Mouse (Mus musculus): ENCODE results near the gene Dcst2. TPM values are rescaled to one million over a fixed set of nuclear protein-coding genes. Genes with fewer than 3 reads are reported as not detected.
A peak's percentile ranks its signal among the peaks of the same experiment; 100 is the strongest.

The Dcst2 gene
- polyA plus RNA-seq, 1 experiment from 2014 or later: not detected

DNA sequence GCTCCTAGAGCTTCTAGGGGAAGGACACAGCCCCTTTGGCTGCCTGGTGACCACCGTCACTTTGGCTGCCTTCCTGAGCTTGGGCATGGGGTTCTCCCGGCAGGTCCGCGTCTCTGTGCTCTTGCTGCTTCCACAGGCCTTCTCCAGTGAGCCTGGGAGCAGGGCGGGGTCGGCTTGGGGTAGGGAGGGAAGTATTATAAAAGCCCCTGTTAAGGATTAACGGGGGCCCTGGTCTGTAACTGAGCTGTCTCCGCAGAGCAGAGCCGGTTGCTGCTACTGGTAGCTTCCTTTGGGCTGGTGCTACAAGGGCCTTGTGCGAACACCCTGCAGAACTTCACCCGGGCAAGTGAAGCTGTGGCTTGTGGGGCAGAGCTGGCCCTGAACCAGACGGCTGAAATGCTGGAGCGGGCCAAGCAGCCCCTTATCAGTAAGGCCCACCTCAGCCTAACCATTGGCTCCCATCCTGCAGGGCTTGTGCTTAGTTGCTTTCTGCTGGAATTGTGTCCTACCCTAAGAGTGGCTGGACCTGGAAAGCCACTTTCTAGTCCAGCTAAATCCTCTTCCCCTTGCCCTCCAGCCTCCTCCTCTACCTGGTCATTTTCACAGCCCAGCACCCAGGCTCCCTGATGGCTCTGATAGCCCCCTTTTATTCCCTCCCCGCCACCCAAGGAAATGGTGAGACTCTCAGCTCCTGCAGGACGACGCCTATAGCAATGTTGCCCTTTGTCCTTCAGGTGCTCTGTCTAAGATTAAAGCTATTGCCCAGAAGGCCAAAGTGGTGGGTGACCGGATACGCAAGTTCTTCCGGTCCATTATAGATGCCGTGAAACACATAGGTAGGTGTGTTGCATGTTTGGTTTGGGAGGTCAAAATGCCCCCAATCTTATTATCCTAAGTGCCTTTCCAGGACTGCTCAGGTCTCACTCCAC is 4.0 kb downstream of the Dcst2 start:
- Histone ChIP-seq H3K4me1 (ENCODE audit: control insufficient read depth, insufficient read depth, low read length) (no peaks in the 10 kb centered on the region), H3K9ac (ENCODE audit: low read length) (no peak overlapping the region), H3K27ac (ENCODE audit: low read length) (no peak overlapping the region), H3K27me3 (ENCODE audit: control insufficient read depth, insufficient read depth, low read length) (no peaks in the 10 kb centered on the region), H3K4me2 (ENCODE audit: low read depth, low read length) (no peak overlapping the region), H3K9me3 (replicated peaks; ENCODE audit: control insufficient read depth, low read length) (no peaks in the 10 kb centered on the region), H3K4me3 (ENCODE audit: low read length) (no peak overlapping the region), H3K36me3 (ENCODE audit: control insufficient read depth, insufficient read depth) (no peaks in the 10 kb centered on the region)
- WGBS: 65% methylated on average over 20 of the region's 20 CpGs
- no peak for ATAC-seq (replicated peaks; ENCODE audit: extremely low read depth, insufficient read depth, low FRiP score)

DNA sequence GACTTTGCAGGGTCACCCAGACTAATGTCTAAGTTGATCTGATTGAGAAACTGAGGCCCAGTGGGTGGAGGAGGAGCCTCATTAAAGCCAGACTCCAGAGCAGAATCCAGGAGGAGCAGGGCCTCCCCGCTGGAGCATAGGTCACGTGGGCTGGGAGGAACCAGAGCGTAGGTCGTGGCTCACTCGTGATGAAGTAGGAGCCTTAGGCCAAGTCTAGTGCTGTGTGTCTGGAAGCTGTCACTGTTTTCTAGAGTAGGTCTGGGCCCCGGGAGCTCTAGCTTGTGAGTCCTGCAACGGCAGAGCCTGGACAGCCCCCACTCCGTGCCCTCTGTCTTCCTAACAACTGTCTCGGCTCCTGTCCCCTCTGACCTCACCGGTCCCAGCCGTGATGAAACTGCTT is 5.6 kb downstream of the Dcst2 start:
- no peak overlapping the region for H3K4me3 ChIP-seq (ENCODE audit: low read length)
- peaks cover 2% of the 10 kb centered on the region; the same call in 1 of the 2 replicates for H3K9me3 ChIP-seq (replicated peaks; ENCODE audit: control insufficient read depth, low read length)
- no peaks in the 10 kb centered on the region for H3K36me3 ChIP-seq (ENCODE audit: control insufficient read depth, insufficient read depth)
- no peaks in the 10 kb centered on the region for H3K27me3 ChIP-seq (ENCODE audit: control insufficient read depth, insufficient read depth, low read length)
- no peak overlapping the region for H3K27ac ChIP-seq (ENCODE audit: low read length)
- no peak overlapping the region for H3K9ac ChIP-seq (ENCODE audit: low read length)
- WGBS: 51% methylated on average over 11 of the region's 11 CpGs
- H3K4me1 ChIP-seq (ENCODE audit: control insufficient read depth, insufficient read depth, low read length): no peaks in the 10 kb centered on the region
- H3K4me2 ChIP-seq (ENCODE audit: low read depth, low read length): no peak overlapping the region
- no peak for ATAC-seq (replicated peaks; ENCODE audit: extremely low read depth, insufficient read depth, low FRiP score)

DNA sequence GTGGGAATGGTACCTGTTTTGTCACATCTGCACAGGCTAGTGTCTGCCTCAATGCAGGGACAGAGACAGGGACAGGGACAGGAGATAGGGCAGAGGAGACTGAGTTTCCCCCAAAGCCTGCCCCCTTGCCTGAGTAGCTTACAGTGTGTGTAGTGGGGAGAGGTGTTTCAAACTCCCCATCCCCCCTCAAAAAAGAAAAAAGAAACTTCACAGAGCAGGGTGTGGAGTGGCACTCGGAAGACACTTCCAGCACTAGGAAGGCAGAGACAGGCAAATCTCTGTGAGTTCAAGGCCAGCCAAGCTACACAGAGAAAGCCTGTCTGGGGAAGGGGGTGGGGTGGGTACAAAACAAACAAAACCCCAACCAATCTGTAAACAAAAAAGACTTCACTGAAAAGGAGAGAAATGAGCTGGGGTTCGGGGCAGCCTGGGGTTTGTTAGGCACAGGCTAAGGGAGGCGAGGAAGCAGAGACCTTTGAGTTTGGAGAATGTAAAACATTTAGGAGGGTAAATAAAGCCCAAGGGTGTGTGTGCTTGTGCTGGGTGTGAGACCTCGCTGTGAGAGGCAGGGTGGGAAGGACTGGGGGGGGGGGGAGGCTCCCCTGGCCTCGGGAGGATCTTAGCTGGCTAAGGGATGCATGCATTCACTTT is 11.9 kb downstream of the Dcst2 start:
- ATAC-seq (replicated peaks; ENCODE audit: extremely low read depth, insufficient read depth, low FRiP score): no peak

DNA sequence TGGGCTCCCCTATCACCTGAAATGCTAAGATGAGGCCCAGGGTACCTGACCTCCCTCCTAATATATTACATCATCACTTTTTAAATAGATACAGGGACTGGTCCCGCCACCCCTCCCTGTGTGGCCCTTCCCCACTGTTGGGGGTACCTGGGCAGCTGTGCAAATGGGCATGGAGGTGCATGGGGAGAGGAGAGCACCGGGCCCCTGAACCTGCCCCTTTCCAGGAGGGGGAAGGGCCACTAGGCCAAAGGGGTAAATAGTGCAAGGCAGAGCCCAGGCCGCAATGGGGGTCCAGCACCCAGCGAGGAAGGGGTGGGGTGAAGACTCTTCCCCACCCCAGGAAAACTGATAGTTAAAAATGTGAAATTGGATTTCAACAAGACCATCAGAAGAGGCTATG is 16.1 kb downstream of the Dcst2 start:
- Histone ChIP-seq H3K27me3 (ENCODE audit: control insufficient read depth, insufficient read depth, low read length) (no peaks in the 10 kb centered on the region), H3K9me3 (replicated peaks; ENCODE audit: control insufficient read depth, low read length) (no peaks in the 10 kb centered on the region), H3K4me3 (ENCODE audit: low read length) (no peak overlapping the region; the same call in 1 of the 2 replicates), H3K36me3 (ENCODE audit: control insufficient read depth, insufficient read depth) (peaks cover 9% of the 10 kb centered on the region; the same call in 1 of the 2 replicates), H3K4me2 (ENCODE audit: low read depth, low read length) (peak overlapping the region; percentile 72; the same call in 1 of the 2 replicates), H3K4me1 (ENCODE audit: control insufficient read depth, insufficient read depth, low read length) (peaks cover 3% of the 10 kb centered on the region; the same call in 1 of the 2 replicates), H3K9ac (ENCODE audit: low read length) (no peak overlapping the region), H3K27ac (ENCODE audit: low read length) (no peak overlapping the region)
- 70% methylated on average over 4 of the region's 4 CpGs for WGBS
- no peak for ATAC-seq (replicated peaks; ENCODE audit: extremely low read depth, insufficient read depth, low FRiP score)

More for the DNA sequence above, 11.9 kb downstream of the Dcst2 start:
- no peak overlapping the region for H3K27ac ChIP-seq (ENCODE audit: low read length)
- 41% methylated on average over 5 of the region's 5 CpGs for WGBS
- H3K9me3 ChIP-seq (replicated peaks; ENCODE audit: control insufficient read depth, low read length): peaks cover 2% of the 10 kb centered on the region; the same call in 1 of the 2 replicates
- H3K4me1 ChIP-seq (ENCODE audit: control insufficient read depth, insufficient read depth, low read length): peaks cover under 1% of the 10 kb centered on the region; the same call in 1 of the 2 replicates
- no peak overlapping the region for H3K9ac ChIP-seq (ENCODE audit: low read length)
- no peaks in the 10 kb centered on the region for H3K36me3 ChIP-seq (ENCODE audit: control insufficient read depth, insufficient read depth)
- H3K27me3 ChIP-seq (ENCODE audit: control insufficient read depth, insufficient read depth, low read length): no peaks in the 10 kb centered on the region
- no peak overlapping the region for H3K4me2 ChIP-seq (ENCODE audit: low read depth, low read length)
- no peak overlapping the region for H3K4me3 ChIP-seq (ENCODE audit: low read length)

DNA sequence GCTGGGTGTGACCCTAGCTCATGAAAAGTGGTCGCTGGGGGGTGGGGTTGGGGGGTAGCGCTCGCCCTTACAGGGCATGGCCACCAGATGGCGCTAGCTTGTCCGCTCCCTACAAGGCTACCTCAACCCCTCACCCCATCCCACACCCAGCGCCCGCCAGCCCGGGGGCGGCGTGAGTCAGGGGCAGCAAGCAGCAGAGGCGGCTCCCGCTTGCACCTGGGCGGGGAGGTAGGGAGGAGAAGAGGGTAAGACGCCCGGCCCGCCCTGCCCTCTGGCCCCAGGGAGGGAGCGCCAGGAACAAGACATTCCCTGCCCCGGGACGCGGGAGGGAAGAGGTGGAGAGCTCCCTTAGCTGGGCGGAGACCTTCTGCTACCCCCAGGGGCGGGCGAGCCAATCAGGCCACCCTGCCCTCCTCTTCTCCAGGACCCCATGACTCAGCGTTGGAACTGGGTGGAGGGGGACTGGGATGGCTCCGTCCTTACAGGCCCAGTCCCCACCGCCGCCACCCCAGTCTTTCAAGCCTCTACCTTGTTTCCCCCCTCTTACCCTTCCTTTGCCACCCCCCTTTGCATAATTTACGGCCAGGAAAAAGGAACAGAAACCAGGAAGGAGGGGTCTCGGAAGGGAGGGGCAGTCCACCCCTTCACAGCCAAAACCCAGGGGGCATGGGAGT is 16.8 kb downstream of the Dcst2 start:
- Histone ChIP-seq H3K4me3 (ENCODE audit: low read length) (peak overlapping the region; percentile 57), H3K4me1 (ENCODE audit: control insufficient read depth, insufficient read depth, low read length) (peaks cover 3% of the 10 kb centered on the region; the same call in 1 of the 2 replicates), H3K4me2 (ENCODE audit: low read depth, low read length) (peak overlapping the region; percentile 72), H3K27me3 (ENCODE audit: control insufficient read depth, insufficient read depth, low read length) (no peaks in the 10 kb centered on the region), H3K36me3 (ENCODE audit: control insufficient read depth, insufficient read depth) (peaks cover 9% of the 10 kb centered on the region; the same call in 1 of the 2 replicates), H3K9me3 (replicated peaks; ENCODE audit: control insufficient read depth, low read length) (no peaks in the 10 kb centered on the region), H3K27ac (ENCODE audit: low read length) (no peak overlapping the region), H3K9ac (ENCODE audit: low read length) (peak overlapping the region; percentile 77)
- ATAC-seq (replicated peaks; ENCODE audit: extremely low read depth, insufficient read depth, low FRiP score): peak; percentile 84
- 3% methylated on average over 29 of the region's 29 CpGs for WGBS

DNA sequence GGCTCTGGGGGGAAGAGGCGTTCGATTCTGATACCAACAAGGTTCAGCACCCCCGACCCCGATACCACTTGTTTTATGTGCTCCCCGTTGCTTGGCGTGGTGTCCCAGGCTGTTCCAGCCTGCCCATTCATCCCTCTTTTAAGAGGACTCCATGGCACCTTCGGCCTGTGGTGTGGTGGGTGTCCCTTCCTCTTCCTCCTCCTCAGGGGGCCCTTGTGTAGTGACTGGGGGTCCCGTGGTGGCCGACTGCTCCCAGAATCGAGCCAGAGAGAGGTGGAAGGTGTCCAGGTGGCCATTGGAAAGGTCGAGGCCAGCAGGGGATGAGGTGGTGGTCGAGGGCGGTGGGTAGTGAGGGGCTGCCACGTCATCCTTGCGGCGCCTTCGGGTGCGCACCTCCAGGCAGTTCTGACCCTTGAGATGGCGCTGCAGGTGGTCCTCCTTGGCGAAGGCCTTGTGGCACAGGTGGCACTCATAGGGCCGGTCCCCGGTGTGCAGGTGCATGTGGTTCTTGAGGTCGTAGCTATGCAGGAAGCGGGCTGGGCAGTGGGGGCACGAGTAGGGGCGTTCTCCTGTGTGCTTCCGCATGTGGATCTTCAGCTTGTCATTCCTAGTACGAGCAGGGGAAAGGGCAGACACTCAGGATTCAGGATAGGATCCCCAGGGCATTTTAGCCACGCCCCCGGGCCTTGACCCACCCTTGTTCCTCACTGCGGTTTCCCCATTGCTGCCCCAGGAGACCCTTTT is 17.8 kb downstream of the Dcst2 start:
- Histone ChIP-seq H3K4me2 (ENCODE audit: low read depth, low read length) (no peak overlapping the region), H3K27ac (ENCODE audit: low read length) (no peak overlapping the region), H3K4me3 (ENCODE audit: low read length) (no peak overlapping the region), H3K27me3 (ENCODE audit: control insufficient read depth, insufficient read depth, low read length) (no peaks in the 10 kb centered on the region), H3K36me3 (ENCODE audit: control insufficient read depth, insufficient read depth) (peaks cover 9% of the 10 kb centered on the region; the same call in 1 of the 2 replicates), H3K9ac (ENCODE audit: low read length) (no peak overlapping the region), H3K9me3 (replicated peaks; ENCODE audit: control insufficient read depth, low read length) (no peaks in the 10 kb centered on the region), H3K4me1 (ENCODE audit: control insufficient read depth, insufficient read depth, low read length) (peaks cover 3% of the 10 kb centered on the region; the same call in 1 of the 2 replicates)
- ATAC-seq (replicated peaks; ENCODE audit: extremely low read depth, insufficient read depth, low FRiP score): no peak
- WGBS: 83% methylated on average over 31 of the region's 31 CpGs

DNA sequence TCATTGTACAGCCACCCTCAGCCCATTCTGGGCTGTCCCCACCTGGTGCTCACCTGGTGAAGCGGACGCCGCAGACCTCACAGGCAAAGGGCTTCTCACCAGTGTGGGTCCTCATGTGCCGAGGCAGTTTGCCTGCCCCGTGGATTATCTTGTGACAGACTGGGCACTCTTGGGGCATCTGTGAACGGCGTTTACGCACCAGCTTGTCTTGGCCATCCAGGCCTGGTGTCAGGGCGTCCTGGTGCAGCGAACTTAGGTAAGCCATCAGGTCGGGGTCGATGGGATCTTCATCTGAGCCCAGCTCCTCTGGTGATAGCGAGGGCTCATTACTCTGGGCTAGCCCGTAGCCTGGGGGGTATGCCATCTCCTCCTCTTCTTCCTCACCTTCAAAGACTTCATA is 18.5 kb downstream of the Dcst2 start:
- H3K4me3 ChIP-seq (ENCODE audit: low read length): no peak overlapping the region
- H3K9me3 ChIP-seq (replicated peaks; ENCODE audit: control insufficient read depth, low read length): no peaks in the 10 kb centered on the region
- H3K27ac ChIP-seq (ENCODE audit: low read length): no peak overlapping the region
- peaks cover 3% of the 10 kb centered on the region; the same call in 1 of the 2 replicates for H3K4me1 ChIP-seq (ENCODE audit: control insufficient read depth, insufficient read depth, low read length)
- no peak for ATAC-seq (replicated peaks; ENCODE audit: extremely low read depth, insufficient read depth, low FRiP score)
- H3K4me2 ChIP-seq (ENCODE audit: low read depth, low read length): no peak overlapping the region
- no peak overlapping the region for H3K9ac ChIP-seq (ENCODE audit: low read length)
- 94% methylated on average over 14 of the region's 14 CpGs for WGBS
- H3K36me3 ChIP-seq (ENCODE audit: control insufficient read depth, insufficient read depth): peaks cover 9% of the 10 kb centered on the region; the same call in 1 of the 2 replicates
- no peaks in the 10 kb centered on the region for H3K27me3 ChIP-seq (ENCODE audit: control insufficient read depth, insufficient read depth, low read length)

DNA sequence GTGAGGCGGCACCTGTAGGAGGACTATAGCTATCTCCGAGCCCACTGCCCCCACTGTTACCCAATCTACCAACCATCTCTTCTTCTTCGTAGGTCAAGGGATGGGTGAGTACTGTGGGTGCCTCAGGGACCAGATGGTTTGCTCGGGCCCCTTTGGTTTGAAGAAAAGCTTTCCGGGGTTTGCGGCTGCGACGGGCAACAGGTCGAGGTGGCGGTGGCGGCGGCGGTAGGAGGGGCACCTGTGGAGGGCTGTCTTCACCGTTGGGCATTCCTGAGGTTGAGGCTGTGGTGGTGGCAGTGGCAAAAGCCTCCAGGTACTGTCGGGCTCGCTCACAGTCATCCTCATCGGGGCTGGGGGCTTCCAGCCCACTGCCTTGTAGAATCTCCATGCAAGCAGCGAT is 18.9 kb downstream of the Dcst2 start:
- Histone ChIP-seq H3K4me2 (ENCODE audit: low read depth, low read length) (no peak overlapping the region), H3K27ac (ENCODE audit: low read length) (no peak overlapping the region), H3K36me3 (ENCODE audit: control insufficient read depth, insufficient read depth) (peaks cover 9% of the 10 kb centered on the region; the same call in 1 of the 2 replicates), H3K4me3 (ENCODE audit: low read length) (no peak overlapping the region), H3K27me3 (ENCODE audit: control insufficient read depth, insufficient read depth, low read length) (no peaks in the 10 kb centered on the region), H3K9me3 (replicated peaks; ENCODE audit: control insufficient read depth, low read length) (no peaks in the 10 kb centered on the region), H3K9ac (ENCODE audit: low read length) (no peak overlapping the region), H3K4me1 (ENCODE audit: control insufficient read depth, insufficient read depth, low read length) (peaks cover 3% of the 10 kb centered on the region; the same call in 1 of the 2 replicates)
- no peak for ATAC-seq (replicated peaks; ENCODE audit: extremely low read depth, insufficient read depth, low FRiP score)
- 91% methylated on average over 18 of the region's 18 CpGs for WGBS
